Mouse (Mus musculus) embryonic facial prominence, embryonic 11.5 days (tissue): ENCODE data around the gene Fgfr2. TPM values are rescaled to one million over a fixed set of nuclear protein-coding genes. Genes with fewer than 3 reads are reported as not detected.

Experiments
- ATAC-seq: fragments of 200-750 bp; cut with Nextera tagmentation; replicated peaks from 2 replicates; pipeline ENCODE4 v1.8.0; 2017; ENCODE audit warnings: low read depth; ENCODE audit not compliant: insufficient number of reproducible peaks, low FRiP score, low TSS enrichment
- DNase-seq: peaks from one replicate; pipeline ENCODE4 v3.0.0-alpha.2; 2015; ENCODE audit warnings: low spot score
- H3K27ac ChIP-seq: fragments of 300-500 bp; sonication (generic); replicated peaks from 2 replicates; pipeline ENCODE4 v1.5.1; 2014; ENCODE audit warnings: mild to moderate bottlenecking, low read depth, low read length, control low read depth
- H3K27me3 ChIP-seq: fragments of 300-500 bp; sonication (generic); 2 replicates; pipeline ENCODE4 v1.6.1; 2014; ENCODE audit warnings: mild to moderate bottlenecking, low read length, moderate library complexity, mixed read lengths; ENCODE audit not compliant: control insufficient read depth, insufficient read depth
- H3K36me3 ChIP-seq: fragments of 300-500 bp; sonication (generic); replicated peaks from 2 replicates; pipeline ENCODE4 v1.6.1; 2014; ENCODE audit warnings: low read depth, mild to moderate bottlenecking, low read length, moderate library complexity, mixed read lengths; ENCODE audit not compliant: control insufficient read depth, insufficient read depth
- H3K4me1 ChIP-seq: fragments of 300-500 bp; sonication (generic); 2 replicates; pipeline ENCODE4 v1.6.1; 2014; ENCODE audit warnings: low read length, mixed read lengths; ENCODE audit not compliant: control insufficient read depth, insufficient read depth
- H3K4me2 ChIP-seq: fragments of 300-500 bp; sonication (generic); 2 replicates; pipeline ENCODE4 v1.6.1; 2014; ENCODE audit warnings: low read depth, mild to moderate bottlenecking, control low read depth, low read length, moderate library complexity
- H3K4me3 ChIP-seq: fragments of 300-500 bp; sonication (generic); 2 replicates; pipeline ENCODE4 v1.5.1; 2014; ENCODE audit warnings: low read depth, low read length, control low read depth
- H3K9ac ChIP-seq: fragments of 300-500 bp; sonication (generic); replicated peaks from 2 replicates; pipeline ENCODE4 v1.6.1; 2014; ENCODE audit warnings: mild to moderate bottlenecking, control low read depth, low read length
- H3K9me3 ChIP-seq: fragments of 300-500 bp; sonication (generic); replicated peaks from 2 replicates; pipeline ENCODE4 v1.6.1; 2016; ENCODE audit warnings: mild to moderate bottlenecking, low read length, inconsistent platforms, mixed read lengths; ENCODE audit not compliant: control insufficient read depth
- WGBS: fragments of 180-500 bp; shearing (Covaris S2); extraction: QIAGEN DNeasy Blood & Tissue Kit; methylation state at CpG from one replicate; pipeline ENCODE4 v1.1.7; 2014; 5-methylcytosine and 5-hydroxymethylcytosine counted together
- polyA plus RNA-seq: library from polyadenylated mRNA; unstranded; fragments of >200 nt; fragmentation: Nextera tagmentation; extraction: Ambion mirVana; gene quantifications from 2 replicates; pipeline ENCODE4 v1.2.1, GENCODE M21; 2014

The Fgfr2 gene
- polyA plus RNA-seq, 1 experiment from 2014 or later = 75.6 TPM

- Histone ChIP-seq H3K36me3 (no peaks in the 10 kb centered on the region), H3K9ac (no peak overlapping the region), H3K4me3 (no peak overlapping the region), H3K4me2 (no peak overlapping the region), H3K27ac (no peak overlapping the region), H3K27me3 (no peaks in the 10 kb centered on the region), H3K9me3 (no peaks in the 10 kb centered on the region), H3K4me1 (no peaks in the 10 kb centered on the region)
- DNase-seq (peak; percentile 50), ATAC-seq (no peak)
- 11% methylated on average over 9 of the region's 9 CpGs for WGBS
These were observed 1400.2 kb downstream of the Fgfr2 start for GRCm38 (mm10) chr7:131722783-131723575.

GRCm38 (mm10) chr7:131722316-131722715 is 1400.8 kb downstream of the Fgfr2 start:
- DNase-seq = peak; percentile 54
- no peak overlapping the region for H3K27ac ChIP-seq
- H3K27me3 ChIP-seq = no peaks in the 10 kb centered on the region
- ATAC-seq = no peak
- H3K4me1 ChIP-seq = no peaks in the 10 kb centered on the region
- no peaks in the 10 kb centered on the region for H3K9me3 ChIP-seq
- no peak overlapping the region for H3K4me3 ChIP-seq
- no peak overlapping the region for H3K4me2 ChIP-seq
- no peak overlapping the region for H3K9ac ChIP-seq
- WGBS = 30% methylated on average over 4 of the region's 4 CpGs
- H3K36me3 ChIP-seq = no peaks in the 10 kb centered on the region

GRCm38 (mm10) chr7:131718280-131718679 is 1404.9 kb downstream of the Fgfr2 start:
- no peak overlapping the region for H3K4me2 ChIP-seq
- no peaks in the 10 kb centered on the region for H3K27me3 ChIP-seq
- no peaks in the 10 kb centered on the region for H3K36me3 ChIP-seq
- no peak overlapping the region for H3K4me3 ChIP-seq
- H3K9me3 ChIP-seq = no peaks in the 10 kb centered on the region
- H3K27ac ChIP-seq = no peak overlapping the region
- no peak overlapping the region for H3K9ac ChIP-seq
- 22% methylated on average over 3 of the region's 3 CpGs for WGBS
- H3K4me1 ChIP-seq = no peaks in the 10 kb centered on the region
- DNase-seq (no peak), ATAC-seq (no peak)

GRCm38 (mm10) chr7:131713076-131713475 is 1410.1 kb downstream of the Fgfr2 start:
- H3K4me1 ChIP-seq = no peaks in the 10 kb centered on the region
- H3K9ac ChIP-seq = no peak overlapping the region
- no peak overlapping the region for H3K4me2 ChIP-seq
- H3K9me3 ChIP-seq = no peaks in the 10 kb centered on the region
- no peaks in the 10 kb centered on the region for H3K27me3 ChIP-seq
- H3K4me3 ChIP-seq = no peak overlapping the region
- no peak for ATAC-seq
- WGBS = 81% methylated on average over 9 of the region's 9 CpGs
- H3K27ac ChIP-seq = no peak overlapping the region
- DNase-seq = no peak
- H3K36me3 ChIP-seq = no peaks in the 10 kb centered on the region

GRCm38 (mm10) chr7:131696889-131697288 is 1426.3 kb downstream of the Fgfr2 start:
- Histone ChIP-seq H3K4me3 (no peak overlapping the region), H3K9me3 (no peaks in the 10 kb centered on the region), H3K9ac (no peak overlapping the region), H3K4me2 (no peak overlapping the region), H3K27me3 (no peaks in the 10 kb centered on the region), H3K27ac (no peak overlapping the region), H3K4me1 (no peaks in the 10 kb centered on the region), H3K36me3 (no peaks in the 10 kb centered on the region)
- DNase-seq (peak; percentile 36), ATAC-seq (peak; percentile 75; the same call in 1 of the 2 replicates)
- WGBS = 23% methylated on average over 3 of the region's 3 CpGs

GRCm38 (mm10) chr7:131687324-131687723 is 1435.8 kb downstream of the Fgfr2 start:
- WGBS = 88% methylated on average over 1 of the region's 1 CpGs
- Histone ChIP-seq H3K4me3 (no peak overlapping the region), H3K4me1 (no peaks in the 10 kb centered on the region), H3K9ac (no peak overlapping the region), H3K9me3 (no peaks in the 10 kb centered on the region), H3K4me2 (no peak overlapping the region), H3K36me3 (no peaks in the 10 kb centered on the region), H3K27ac (no peak overlapping the region), H3K27me3 (no peaks in the 10 kb centered on the region)
- ATAC-seq = no peak
- DNase-seq = no peak

GRCm38 (mm10) chr7:131677126-131677525 is 1446.0 kb downstream of the Fgfr2 start:
- no peak overlapping the region for H3K4me3 ChIP-seq
- H3K9ac ChIP-seq = no peak overlapping the region
- DNase-seq = no peak
- no peak for ATAC-seq
- 88% methylated on average over 2 of the region's 2 CpGs for WGBS
- no peak overlapping the region for H3K4me2 ChIP-seq
- no peaks in the 10 kb centered on the region for H3K9me3 ChIP-seq
- no peaks in the 10 kb centered on the region for H3K36me3 ChIP-seq
- no peak overlapping the region for H3K27ac ChIP-seq
- no peaks in the 10 kb centered on the region for H3K27me3 ChIP-seq
- no peaks in the 10 kb centered on the region for H3K4me1 ChIP-seq

- no peaks in the 10 kb centered on the region for H3K4me1 ChIP-seq
- no peak overlapping the region for H3K27ac ChIP-seq
- no peaks in the 10 kb centered on the region for H3K9me3 ChIP-seq
- H3K9ac ChIP-seq = no peak overlapping the region
- ATAC-seq (no peak), DNase-seq (no peak)
- H3K36me3 ChIP-seq = no peaks in the 10 kb centered on the region
- H3K4me2 ChIP-seq = no peak overlapping the region
- WGBS = 48% methylated on average over 6 of the region's 6 CpGs
- no peaks in the 10 kb centered on the region for H3K27me3 ChIP-seq
- no peak overlapping the region for H3K4me3 ChIP-seq
These were observed 1452.6 kb downstream of the Fgfr2 start for GRCm38 (mm10) chr7:131670586-131670985.
